Mouse (Mus musculus) G1E (cell line): ENCODE results near the gene Rgma.

Experiments used
- CTCF ChIP-seq: IDR thresholded peaks from 2 replicates; pipeline ENCODE4 v1.5.1; 2012; ENCODE audit warnings: low read depth, low read length, inconsistent platforms, mixed read lengths
- GATA1 ChIP-seq: IDR thresholded peaks from 2 replicates; pipeline ENCODE4 v1.6.1; 2012; ENCODE audit warnings: borderline replicate concordance, low read length, inconsistent platforms, mixed read lengths
- POLR2AphosphoS5 ChIP-seq: IDR thresholded peaks from 2 replicates; pipeline ENCODE4 v1.6.1; 2012; ENCODE audit warnings: low read depth, low read length, inconsistent platforms; ENCODE audit not compliant: insufficient replicate concordance
- TAL1 ChIP-seq: conservative IDR thresholded peaks from 2 replicates; pipeline ENCODE4 v1.6.1; 2012; ENCODE audit warnings: low read depth, low read length, inconsistent platforms, mixed read lengths

DNA sequence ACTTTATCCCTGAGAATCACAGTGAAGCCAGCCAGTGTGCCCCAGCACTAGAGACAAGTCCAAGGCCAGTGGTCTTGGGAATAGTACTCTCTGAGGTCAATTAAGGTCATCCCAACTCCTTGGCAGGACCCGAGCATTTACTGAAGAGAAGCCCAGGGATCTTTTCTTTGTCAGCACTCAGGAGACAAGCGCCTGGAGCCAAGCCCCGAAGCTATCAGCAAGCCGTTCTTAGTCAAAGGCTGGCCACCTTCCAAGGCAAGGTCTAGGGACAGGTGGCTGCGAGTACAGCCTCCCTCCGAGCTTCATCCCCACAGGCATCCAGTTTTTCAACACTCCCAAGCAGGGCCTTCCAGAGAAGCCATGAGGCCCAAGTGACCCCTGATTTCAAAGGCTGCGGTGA, 40.4 kb upstream of the Rgma start:
- TF ChIP-seq CTCF (no peak), GATA1 (no peak), POLR2AphosphoS5 (no peak), TAL1 (no peak)
